Mouse (Mus musculus) kidney, embryonic 16.5 days (tissue): ENCODE measurements around the gene Fer. TPM values are rescaled to one million over a fixed set of nuclear protein-coding genes. Genes with fewer than 3 reads are reported as not detected.

ENCODE experiments used
- ATAC-seq: fragments of 200-750 bp; cut with Nextera tagmentation; 2 replicates; pipeline ENCODE4 v1.8.0; 2017; ENCODE audit warnings: moderate TSS enrichment; ENCODE audit not compliant: low FRiP score, low TSS enrichment
- H3K27ac ChIP-seq: fragments of 300-500 bp; sonication (generic); 2 replicates; pipeline ENCODE4 v1.5.1; 2014; ENCODE audit warnings: low read length
- H3K27me3 ChIP-seq: fragments of 300-500 bp; sonication (generic); 2 replicates; pipeline ENCODE4 v1.6.1; 2014; ENCODE audit warnings: low read length, control low read depth, mixed read lengths; ENCODE audit not compliant: insufficient read depth
- H3K36me3 ChIP-seq: fragments of 300-500 bp; sonication (generic); 2 replicates; pipeline ENCODE4 v1.6.1; 2014; ENCODE audit warnings: low read length, control low read depth, mixed read lengths; ENCODE audit not compliant: insufficient read depth
- H3K4me1 ChIP-seq: fragments of 300-500 bp; sonication (generic); 2 replicates; pipeline ENCODE4 v1.6.1; 2014; ENCODE audit warnings: low read length, control low read depth, mixed read lengths; ENCODE audit not compliant: insufficient read depth
- H3K4me2 ChIP-seq: fragments of 300-500 bp; sonication (generic); replicated peaks from 2 replicates; pipeline ENCODE4 v1.6.1; 2014; ENCODE audit warnings: low read depth, low read length
- H3K4me3 ChIP-seq: fragments of 300-500 bp; sonication (generic); 2 replicates; pipeline ENCODE4 v1.5.1; 2014; ENCODE audit warnings: mild to moderate bottlenecking, low read length
- H3K9ac ChIP-seq: fragments of 300-500 bp; sonication (generic); replicated peaks from 2 replicates; pipeline ENCODE4 v1.6.1; 2014; ENCODE audit warnings: low read length
- H3K9me3 ChIP-seq: fragments of 300-500 bp; sonication (generic); 2 replicates; pipeline ENCODE4 v1.6.1; 2016; ENCODE audit warnings: low read length, control low read depth
- WGBS: fragments of 180-500 bp; shearing (Covaris S2); extraction: QIAGEN DNeasy Blood & Tissue Kit; methylation state at CpG from one replicate; pipeline ENCODE4 v1.1.7; 2014; 5-methylcytosine and 5-hydroxymethylcytosine counted together
- polyA plus RNA-seq: library from polyadenylated mRNA; unstranded; fragments of >200 nt; fragmentation: Nextera tagmentation; extraction: Ambion mirVana; gene quantifications from 2 replicates; pipeline ENCODE4 v1.2.1, GENCODE M21; 2015

The Fer gene
- polyA plus RNA-seq, 1 experiment from 2014 or later, result 35.1 TPM

DNA sequence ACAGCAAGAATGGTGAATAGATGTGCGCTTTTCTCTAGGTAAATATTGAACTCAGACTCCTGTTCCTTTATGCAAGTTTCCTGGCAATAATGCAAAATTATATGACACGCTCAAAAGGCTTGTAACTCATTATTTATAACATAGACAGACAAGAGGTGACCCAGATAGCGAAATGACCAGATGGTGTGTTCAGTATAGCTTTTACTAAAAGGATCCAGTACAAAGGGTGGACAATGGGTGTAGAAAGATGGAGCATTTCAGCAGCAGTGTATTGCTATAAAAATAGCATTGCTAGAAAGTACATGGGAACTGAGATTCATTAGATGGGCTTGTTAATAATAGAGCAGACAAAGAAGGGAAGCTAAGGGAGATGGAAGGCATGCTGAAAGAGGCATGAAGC is 104.2 kb downstream of the Fer start:
- no peak for ATAC-seq
- Histone ChIP-seq H3K36me3 (no peaks in the 10 kb centered on the region), H3K27ac (no peak overlapping the region), H3K27me3 (no peaks in the 10 kb centered on the region), H3K4me1 (no peaks in the 10 kb centered on the region), H3K9me3 (no peaks in the 10 kb centered on the region), H3K9ac (no peak overlapping the region), H3K4me2 (no peak overlapping the region), H3K4me3 (no peak overlapping the region)
- WGBS, result 87% methylated on average over 3 of the region's 3 CpGs

DNA sequence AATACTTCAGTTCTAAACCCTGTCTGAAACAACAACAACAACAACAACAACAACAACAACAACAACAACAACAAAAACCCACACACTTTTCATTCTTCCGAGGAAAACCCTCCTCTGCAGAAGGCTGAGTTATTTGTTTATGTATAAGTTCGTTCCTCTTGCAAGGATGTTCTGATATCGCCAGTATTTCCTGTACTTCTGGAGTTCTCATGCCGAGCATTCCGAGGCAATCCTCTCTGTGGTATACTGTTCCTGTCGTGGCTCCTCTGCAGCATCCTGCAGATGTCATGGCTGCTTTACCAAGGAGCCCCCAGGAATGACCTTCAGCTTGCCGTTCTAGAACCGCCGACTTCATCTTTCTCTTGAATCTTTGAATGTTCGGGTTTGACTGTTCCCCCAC is 106.6 kb downstream of the Fer start:
- Histone ChIP-seq H3K4me3 (no peak overlapping the region), H3K4me2 (no peak overlapping the region), H3K4me1 (no peaks in the 10 kb centered on the region), H3K27me3 (no peaks in the 10 kb centered on the region), H3K9ac (no peak overlapping the region), H3K9me3 (no peaks in the 10 kb centered on the region), H3K36me3 (no peaks in the 10 kb centered on the region), H3K27ac (no peak overlapping the region)
- 68% methylated on average over 10 of the region's 10 CpGs for WGBS
- no peak for ATAC-seq

- Histone ChIP-seq H3K9ac (no peak overlapping the region), H3K27me3 (no peaks in the 10 kb centered on the region), H3K4me1 (no peaks in the 10 kb centered on the region), H3K27ac (no peak overlapping the region), H3K36me3 (no peaks in the 10 kb centered on the region), H3K4me2 (no peak overlapping the region), H3K4me3 (no peak overlapping the region), H3K9me3 (no peaks in the 10 kb centered on the region)
- ATAC-seq, result no peak
- WGBS, result 64% methylated on average over 5 of the region's 5 CpGs
Observed at GRCm38 (mm10) chr17:63970239-63970638, 107.4 kb downstream of the Fer start.

- H3K4me2 ChIP-seq, result no peak overlapping the region
- no peaks in the 10 kb centered on the region for H3K27me3 ChIP-seq
- no peak overlapping the region for H3K9ac ChIP-seq
- no peak overlapping the region for H3K4me3 ChIP-seq
- WGBS, result 75% methylated on average over 1 of the region's 1 CpGs
- H3K36me3 ChIP-seq, result no peaks in the 10 kb centered on the region
- H3K4me1 ChIP-seq, result no peaks in the 10 kb centered on the region
- H3K9me3 ChIP-seq, result no peaks in the 10 kb centered on the region
- H3K27ac ChIP-seq, result no peak overlapping the region
- no peak for ATAC-seq
Observed at GRCm38 (mm10) chr17:63970939-63971338, 108.1 kb downstream of the Fer start.

DNA sequence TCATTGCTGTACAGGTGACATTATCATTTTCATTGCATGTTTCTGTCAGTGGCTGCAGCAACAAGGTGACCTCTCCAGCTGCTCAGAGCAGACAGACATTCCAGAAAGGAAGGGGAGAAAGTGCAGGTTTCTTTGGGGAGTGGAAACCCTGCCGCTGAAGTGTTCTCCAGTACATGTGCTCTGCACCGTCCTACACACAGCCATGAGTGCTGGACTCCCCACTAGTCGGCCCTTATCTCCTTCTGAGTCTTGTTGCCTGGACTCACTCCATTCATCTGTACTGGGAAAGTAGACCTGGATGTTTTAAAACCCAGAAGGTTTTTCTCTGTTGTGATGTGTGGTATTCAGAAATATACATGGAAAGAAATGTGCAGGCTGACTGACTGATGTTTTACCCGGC is 109.3 kb downstream of the Fer start:
- 65% methylated on average over 4 of the region's 4 CpGs for WGBS
- no peak overlapping the region for H3K4me3 ChIP-seq

DNA sequence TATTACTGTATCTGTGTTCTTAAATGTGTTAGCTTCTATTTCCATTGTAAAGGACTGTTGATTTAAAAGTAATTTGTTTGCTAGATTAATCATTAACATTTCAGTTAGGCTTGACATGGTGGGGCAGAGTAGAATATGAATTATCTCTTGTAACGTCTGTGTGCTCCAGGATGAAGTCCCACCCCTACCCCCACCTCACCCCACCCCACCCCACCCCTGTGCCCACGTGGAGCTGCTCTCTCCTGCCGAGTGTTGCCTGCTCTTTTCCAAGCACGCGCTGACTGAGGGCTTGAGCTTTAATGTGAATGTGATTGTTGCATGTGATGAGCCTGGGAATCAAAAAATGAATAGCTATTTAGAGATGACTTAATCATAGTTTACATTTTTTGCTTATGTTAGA is 110.9 kb downstream of the Fer start:
- no peak overlapping the region for H3K4me3 ChIP-seq
- peak; percentile 75 for ATAC-seq
- H3K36me3 ChIP-seq, result no peaks in the 10 kb centered on the region
- H3K27me3 ChIP-seq, result no peaks in the 10 kb centered on the region
- no peaks in the 10 kb centered on the region for H3K4me1 ChIP-seq
- H3K9ac ChIP-seq, result no peak overlapping the region
- H3K4me2 ChIP-seq, result no peak overlapping the region
- H3K27ac ChIP-seq, result no peak overlapping the region
- H3K9me3 ChIP-seq, result no peaks in the 10 kb centered on the region
- WGBS, result 61% methylated on average over 5 of the region's 5 CpGs

More for the DNA sequence above, 109.3 kb downstream of the Fer start:
- H3K9me3 ChIP-seq, result no peaks in the 10 kb centered on the region
- H3K4me1 ChIP-seq, result no peaks in the 10 kb centered on the region
- H3K27ac ChIP-seq, result no peak overlapping the region
- no peaks in the 10 kb centered on the region for H3K36me3 ChIP-seq
- H3K27me3 ChIP-seq, result no peaks in the 10 kb centered on the region
- no peak for ATAC-seq
- no peak overlapping the region for H3K9ac ChIP-seq
- no peak overlapping the region for H3K4me2 ChIP-seq

DNA sequence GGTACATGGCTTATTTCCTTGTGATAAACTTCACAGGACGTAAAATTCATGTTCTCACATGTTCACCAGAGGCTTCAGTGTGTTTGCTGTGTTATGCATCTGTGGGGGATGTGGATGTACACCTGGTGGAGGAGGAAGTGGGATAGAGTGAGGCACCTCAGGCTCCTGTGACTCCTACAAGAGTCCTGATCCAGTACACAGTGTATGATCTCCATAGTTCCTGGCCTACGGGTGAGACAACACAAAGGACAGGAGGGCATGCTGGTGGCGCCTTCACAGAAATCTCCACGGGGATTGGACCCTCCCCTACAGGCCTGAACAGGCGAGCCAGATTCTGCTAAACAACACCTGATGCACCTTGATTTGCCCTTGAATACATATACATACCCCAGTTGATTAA is 111.4 kb downstream of the Fer start:
- H3K4me1 ChIP-seq, result no peaks in the 10 kb centered on the region
- WGBS, result 78% methylated on average over 5 of the region's 5 CpGs
- no peak for ATAC-seq

GRCm38 (mm10) chr17:63978794-63979571 is 116.1 kb downstream of the Fer start:
- Histone ChIP-seq H3K27ac (no peak overlapping the region), H3K9ac (no peak overlapping the region), H3K4me3 (no peak overlapping the region), H3K27me3 (no peaks in the 10 kb centered on the region), H3K36me3 (0 out of 2 replicates have a peak, but pooled peaks cover 3% of the 10 kb centered on the region), H3K4me2 (no peak overlapping the region), H3K9me3 (no peaks in the 10 kb centered on the region), H3K4me1 (no peaks in the 10 kb centered on the region)
- WGBS, result 86% methylated on average over 4 of the region's 4 CpGs
- no peak for ATAC-seq

More for the DNA sequence above, 111.4 kb downstream of the Fer start:
- Histone ChIP-seq H3K9me3 (no peaks in the 10 kb centered on the region), H3K9ac (no peak overlapping the region), H3K4me3 (no peak overlapping the region), H3K4me2 (no peak overlapping the region), H3K36me3 (no peaks in the 10 kb centered on the region), H3K27me3 (no peaks in the 10 kb centered on the region), H3K27ac (no peak overlapping the region)

- ATAC-seq, result no peak
- Histone ChIP-seq H3K9ac (no peak overlapping the region), H3K4me1 (no peaks in the 10 kb centered on the region), H3K27ac (no peak overlapping the region), H3K36me3 (0 out of 2 replicates have a peak, but pooled peaks cover 3% of the 10 kb centered on the region), H3K27me3 (no peaks in the 10 kb centered on the region), H3K4me3 (no peak overlapping the region), H3K4me2 (no peak overlapping the region), H3K9me3 (no peaks in the 10 kb centered on the region)
- 89% methylated on average over 3 of the region's 3 CpGs for whole genome bisulfite sequencing
Observed at GRCm38 (mm10) chr17:63980167-63980566, 117.3 kb downstream of the Fer start.

GRCm38 (mm10) chr17:63988710-63989109 is 125.8 kb downstream of the Fer start:
- no peak overlapping the region for H3K4me2 ChIP-seq
- no peaks in the 10 kb centered on the region for H3K4me1 ChIP-seq
- ATAC-seq, result no peak
- H3K27me3 ChIP-seq, result no peaks in the 10 kb centered on the region
- WGBS, result 56% methylated on average over 2 of the region's 2 CpGs
- no peak overlapping the region for H3K9ac ChIP-seq
- H3K9me3 ChIP-seq, result no peaks in the 10 kb centered on the region
- no peak overlapping the region for H3K27ac ChIP-seq
- H3K4me3 ChIP-seq, result no peak overlapping the region
- H3K36me3 ChIP-seq, result 0 out of 2 replicates have a peak, but pooled peaks cover 3% of the 10 kb centered on the region
